Mouse (Mus musculus) kidney, postnatal 4 days (tissue): ENCODE results near the gene Parp16.
"Not testable (repeated sequence)": the region's sequence is repeated elsewhere in the genome, so short reads cannot be mapped to it uniquely, and the experiment has no call there.

ENCODE experiments used
- DNase-seq, 2 experiments: peaks; one replicate each; pipeline ENCODE4 v3.0.0; 2021; ENCODE audit warnings: mixed read lengths in 2 of 2

Parp16 gene

GRCm38 (mm10) chr9:65208293-65209179 lies 13.4 kb downstream of the Parp16 start:
- no peak for DNase-seq

- DNase-seq: no peak
Observed at GRCm38 (mm10) chr9:65211598-65211997, 16.4 kb downstream of the Parp16 start.

DNA sequence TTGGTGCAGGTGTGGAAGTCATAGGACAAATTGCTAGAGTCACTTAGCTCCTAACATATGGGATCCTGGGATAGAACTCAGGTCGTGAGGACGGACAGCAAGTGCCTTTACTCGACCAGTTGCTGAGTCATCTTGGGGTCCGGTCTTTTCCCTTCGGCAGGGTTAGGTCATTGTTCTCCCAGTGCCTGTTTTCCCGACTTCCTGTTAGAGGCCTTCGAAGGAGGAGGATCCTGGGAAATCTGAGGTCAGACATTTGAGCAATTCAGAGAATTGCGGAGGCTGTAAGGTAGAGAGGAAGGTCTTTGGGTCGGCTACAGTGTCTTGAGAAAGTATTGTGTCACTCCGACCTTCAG lies 19.2 kb downstream of the Parp16 start:
- DNase-seq: peak in 1 of 2 experiments; percentile 57

DNA sequence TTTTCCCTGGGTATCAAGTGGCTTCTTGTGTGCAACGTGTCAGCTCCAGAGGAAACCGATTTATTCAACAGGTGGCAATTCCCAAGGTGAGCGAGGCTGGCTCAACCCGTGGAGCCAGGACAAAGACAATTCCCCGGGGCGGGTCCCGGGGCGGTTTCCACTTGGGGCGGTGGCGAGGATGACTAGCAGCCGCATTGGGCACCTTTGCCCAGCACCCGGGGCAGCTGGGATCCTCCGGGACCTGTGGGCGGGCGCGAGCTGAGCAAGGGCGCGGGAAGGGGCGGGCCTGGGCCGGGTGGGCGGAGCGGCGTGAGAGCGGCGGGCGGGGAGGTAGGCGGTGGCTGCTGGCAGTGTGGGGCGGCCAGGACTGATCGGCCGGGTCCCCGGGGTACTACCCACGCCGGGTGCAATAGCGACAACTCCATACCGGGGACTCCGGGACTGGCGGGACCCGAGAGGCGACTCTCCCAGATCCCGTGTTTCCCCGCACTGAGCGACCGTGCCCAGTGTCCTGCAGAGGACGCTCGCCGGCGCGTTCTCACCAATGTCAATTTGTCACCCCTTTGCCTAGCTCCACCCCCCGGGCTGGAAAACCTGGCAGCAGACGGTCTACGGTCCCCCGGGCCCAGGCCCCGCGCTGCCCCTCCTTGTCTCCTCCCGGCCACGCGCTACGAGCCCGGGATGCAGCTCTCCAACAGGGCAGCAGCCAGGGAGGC lies 19.8 kb downstream of the Parp16 start:
- peak; percentile 93 to 96 for DNase-seq

GRCm38 (mm10) chr9:65215494-65216126 lies 20.5 kb downstream of the Parp16 start:
- peak in 1 of 2 experiments; percentile 65 for DNase-seq

DNA sequence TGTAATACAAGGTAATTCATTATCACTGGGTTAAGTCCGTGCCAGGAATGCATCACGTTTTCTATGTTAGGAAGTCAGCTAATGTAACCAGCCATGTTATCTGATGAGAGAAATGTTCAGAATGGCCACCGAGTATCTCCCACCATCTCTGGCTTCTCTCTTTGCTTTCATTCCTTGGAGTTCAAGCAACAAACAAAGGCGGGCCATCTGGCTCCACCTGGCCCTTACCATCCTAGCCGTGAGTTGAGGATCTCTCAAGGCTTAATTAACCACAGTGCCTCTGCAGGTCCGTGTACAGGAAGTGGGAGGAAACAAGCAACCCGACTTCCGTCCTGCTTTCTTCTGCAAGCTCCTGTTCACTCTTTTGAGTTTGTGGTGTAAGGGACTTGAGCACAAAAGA lies 21.8 kb downstream of the Parp16 start:
- DNase-seq: no peak

DNA sequence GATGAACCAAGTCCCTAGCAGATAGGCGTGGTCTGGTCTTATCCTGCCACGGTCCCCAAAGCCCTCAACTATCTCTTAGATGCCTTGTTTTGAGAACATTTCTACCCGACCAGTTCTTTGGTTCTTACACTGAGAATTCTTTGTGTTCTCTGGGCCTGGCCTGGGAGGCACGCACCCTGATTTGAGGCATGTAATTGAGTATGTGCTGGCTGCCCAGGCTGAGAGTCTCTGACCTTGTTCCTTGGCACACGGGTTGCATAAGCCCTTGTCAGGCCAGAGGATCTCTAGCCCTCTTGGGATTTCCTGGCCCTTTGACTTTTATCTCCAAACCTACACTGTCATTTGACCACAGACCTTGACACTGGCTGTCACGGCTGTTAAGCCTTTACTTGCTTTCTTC lies 22.5 kb downstream of the Parp16 start:
- DNase-seq: no peak

GRCm38 (mm10) chr9:65218916-65219315 lies 23.8 kb downstream of the Parp16 start:
- DNase-seq: no peak

DNA sequence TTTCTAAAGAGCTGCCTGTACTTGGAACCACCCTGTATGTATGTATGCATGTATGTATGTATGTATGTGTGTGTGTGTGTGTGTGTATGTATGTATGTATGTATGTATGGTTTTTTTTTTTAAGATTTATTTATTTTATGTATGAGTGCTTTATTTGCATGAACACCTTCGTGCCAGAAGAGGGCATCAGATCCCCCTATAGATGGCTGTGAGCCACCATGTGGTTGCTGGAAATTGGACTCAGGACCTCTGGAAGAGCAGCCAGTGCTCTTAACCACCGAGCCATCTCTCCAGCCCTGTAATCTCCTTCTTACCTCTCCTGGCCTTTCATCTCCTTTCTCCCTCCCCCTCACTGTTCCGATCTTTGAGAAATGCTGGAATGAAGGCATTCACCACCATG lies 25.2 kb downstream of the Parp16 start:
- not testable (repeated sequence) for DNase-seq

- DNase-seq: no peak
Observed at GRCm38 (mm10) chr9:65223927-65224326, 28.8 kb downstream of the Parp16 start.

DNA sequence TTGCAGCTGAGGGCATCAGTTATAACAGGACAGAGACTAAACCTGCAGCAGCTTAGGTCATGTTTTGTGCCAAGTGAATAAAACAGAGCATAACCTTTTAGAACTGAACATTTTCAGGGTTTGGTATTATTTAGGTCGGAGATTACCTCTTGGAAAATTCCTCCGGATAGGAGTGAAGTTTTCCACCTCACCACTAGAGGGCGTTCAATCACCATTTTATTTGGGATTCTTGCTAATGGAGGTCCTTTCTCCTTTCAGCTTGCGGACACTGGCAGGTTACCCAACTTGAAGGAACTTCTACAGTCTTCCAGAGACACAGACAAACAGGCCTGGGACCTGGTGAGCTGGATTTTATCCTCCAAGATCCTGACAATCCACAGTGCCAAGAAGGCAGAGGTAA lies 30.6 kb downstream of the Parp16 start:
- peak; percentile 53 to 58 for DNase-seq

- DNase-seq: no peak
Observed at GRCm38 (mm10) chr9:65230250-65230649, 35.1 kb downstream of the Parp16 start.

- no peak for DNase-seq
Observed at GRCm38 (mm10) chr9:65231284-65231683, 36.1 kb downstream of the Parp16 start.

DNA sequence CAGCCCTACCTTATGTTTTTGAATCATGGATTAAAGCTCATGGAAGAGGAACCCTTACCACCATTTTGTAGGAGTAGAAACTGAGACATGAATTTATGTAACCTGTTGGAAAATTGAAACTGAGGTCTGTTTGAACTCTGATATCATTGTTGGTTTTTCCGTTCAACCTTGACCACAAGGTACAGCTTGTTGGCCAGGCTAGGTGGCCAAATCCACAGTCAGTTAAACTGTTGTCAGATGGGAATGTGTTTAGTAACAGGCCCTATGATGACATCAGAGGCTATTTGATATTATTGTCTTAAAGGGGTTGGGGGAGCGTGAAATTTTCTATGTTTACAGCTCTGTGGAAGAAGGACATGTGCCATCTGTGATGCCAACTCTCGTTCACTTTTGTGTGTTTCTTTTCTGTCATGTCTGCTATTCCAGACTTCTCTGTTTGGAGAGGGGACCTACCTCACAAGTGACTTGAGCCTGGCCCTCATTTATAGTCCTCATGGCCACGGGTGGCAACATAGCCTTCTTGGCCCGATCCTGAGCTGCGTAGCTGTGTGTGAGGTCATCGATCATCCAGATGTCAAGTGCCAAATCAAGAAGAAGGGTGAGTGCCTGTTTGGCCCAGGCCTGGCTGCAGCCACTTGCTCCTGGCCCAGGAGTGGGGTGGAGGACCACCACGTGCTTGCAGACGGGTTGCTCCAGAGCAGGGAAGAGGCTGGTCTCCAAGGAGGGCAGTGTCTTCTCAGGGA lies 38.3 kb downstream of the Parp16 start:
- DNase-seq: no peak

DNA sequence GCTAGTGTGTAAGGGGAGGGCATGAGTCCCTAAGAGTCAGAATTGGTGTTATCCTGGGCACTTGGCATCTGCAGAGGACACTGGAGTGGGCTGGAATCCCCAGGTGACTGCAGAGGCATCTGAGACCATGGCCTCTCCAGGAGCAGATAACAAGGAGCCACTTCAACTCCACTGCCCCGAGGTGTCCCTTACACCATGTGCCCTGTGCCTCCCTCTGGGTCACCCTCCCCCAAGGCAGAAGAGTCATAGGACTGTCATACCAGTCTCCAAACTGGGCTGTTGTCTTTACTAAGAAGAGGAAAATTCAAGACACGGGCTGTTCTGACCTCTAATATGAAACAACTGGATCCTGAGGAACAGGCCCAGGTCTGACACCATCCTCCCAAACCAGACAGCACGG lies 39.6 kb downstream of the Parp16 start:
- DNase-seq: no peak

- no peak for DNase-seq
Observed at GRCm38 (mm10) chr9:65235601-65236000, 40.4 kb downstream of the Parp16 start.

- DNase-seq: no peak
Observed at GRCm38 (mm10) chr9:65237616-65238015, 42.5 kb downstream of the Parp16 start.

DNA sequence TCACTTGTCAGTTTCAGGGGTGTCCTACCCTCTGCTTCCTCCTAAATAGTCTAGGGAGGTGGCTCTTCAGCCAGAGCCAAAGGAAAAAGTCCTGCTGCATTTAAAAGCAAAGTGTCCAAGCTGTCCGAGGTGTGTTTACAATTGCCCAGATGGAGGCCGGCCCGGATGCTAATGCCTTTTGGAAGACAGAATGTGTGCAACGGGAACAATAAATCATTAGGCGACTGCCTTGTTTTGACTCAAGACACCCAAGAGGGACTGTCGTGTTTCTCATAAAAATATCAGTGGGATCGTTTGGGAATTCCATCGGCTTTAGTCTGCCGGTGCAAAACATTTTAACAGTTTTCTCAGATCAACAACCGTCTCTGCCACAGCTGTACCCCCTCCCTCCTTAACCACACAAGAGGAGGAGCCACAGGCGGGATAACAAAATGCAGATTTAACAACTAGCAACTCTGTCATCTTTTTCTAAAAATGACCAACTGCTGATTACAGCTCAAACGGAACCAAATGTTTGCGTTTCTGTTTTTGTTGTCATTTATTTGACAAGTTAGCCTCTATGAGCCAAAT lies 43.1 kb downstream of the Parp16 start:
- peak; percentile 42 to 62 for DNase-seq

DNA sequence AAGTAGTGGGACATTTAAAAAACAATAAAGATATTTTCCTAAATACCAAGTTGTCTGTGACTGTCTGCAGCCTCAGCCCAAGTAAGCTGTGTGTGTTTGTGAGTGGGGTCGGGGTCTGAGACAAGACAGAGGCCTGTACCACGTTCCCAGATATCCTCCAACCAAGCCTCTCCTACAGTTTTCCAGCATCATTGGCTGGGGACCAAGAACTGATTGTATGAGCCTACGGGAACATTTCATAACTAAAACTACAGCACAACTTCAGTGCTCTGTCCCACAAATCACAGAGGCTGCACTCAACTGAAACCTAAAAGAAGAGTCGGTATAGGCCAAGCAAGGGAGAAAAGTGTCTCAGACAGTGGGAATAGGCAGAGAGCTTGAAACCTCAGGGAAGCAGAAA lies 44.0 kb downstream of the Parp16 start:
- DNase-seq: no peak

- DNase-seq: no peak
Observed at GRCm38 (mm10) chr9:65239731-65240130, 44.6 kb downstream of the Parp16 start.

GRCm38 (mm10) chr9:65240587-65240986 lies 45.4 kb downstream of the Parp16 start:
- DNase-seq: no peak

GRCm38 (mm10) chr9:65241973-65242372 lies 46.8 kb downstream of the Parp16 start:
- DNase-seq: no peak

- DNase-seq: peak; percentile 23 to 47
Observed at GRCm38 (mm10) chr9:65243249-65243648, 48.1 kb downstream of the Parp16 start.
